Mouse (Mus musculus) gastrocnemius, adult 2 months (tissue): ENCODE measurements around the gene Gm20388. TPM values are rescaled to one million over a fixed set of nuclear protein-coding genes. Genes with fewer than 3 reads are reported as not detected.

Source experiments
- DNase-seq: peaks from one replicate; pipeline ENCODE4 v3.0.0; 2022
- H3K27ac ChIP-seq: fragments of 200-600 bp; 2 replicates; pipeline ENCODE4 v1.8.1; 2022; ENCODE audit warnings: mild to moderate bottlenecking
- H3K4me3 ChIP-seq: fragments of 200-600 bp; 2 replicates; pipeline ENCODE4 v1.8.1; 2022; ENCODE audit warnings: mild to moderate bottlenecking, moderate library complexity
- CTCF ChIP-seq: fragments of 200-600 bp; IDR thresholded peaks from 2 replicates; pipeline ENCODE4 v1.8.1; 2022; ENCODE audit warnings: antibody characterized with exemption, mild to moderate bottlenecking, moderate library complexity
- intact Hi-C: fragments of 180-260 bp; cut with DNase I; formaldehyde crosslinking; loops from one replicate; pipeline ENCODE4 v1.15.1; 2025
- total RNA-seq, 2 experiments: library from RNA; stranded (reverse); gene quantifications; 2 replicates each; pipeline ENCODE4 v1.2.3; 2021

Gene Gm20388
- total RNA-seq, 2 experiments from 2014 or later = 6.1 to 15.0 TPM

DNA sequence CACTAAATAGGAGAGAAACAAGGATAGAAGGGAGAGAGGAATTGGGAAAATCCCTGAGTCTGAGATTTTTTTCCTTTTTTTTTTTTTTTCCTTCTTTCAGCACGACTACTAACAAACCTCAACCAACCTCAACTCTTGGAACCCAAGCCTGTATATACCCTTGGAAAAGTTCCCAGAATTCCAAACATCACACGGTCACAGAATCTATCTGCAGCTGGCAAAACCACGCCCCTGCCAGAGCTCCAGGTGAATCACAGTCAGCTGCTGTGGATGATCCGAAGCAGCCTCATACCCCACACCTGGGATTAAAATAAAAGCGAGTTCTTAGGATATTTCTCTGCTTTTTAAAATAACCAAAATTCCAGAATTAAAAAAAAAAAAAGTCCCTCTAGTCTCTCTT lies 2431.7 kb downstream of the Gm20388 start:
- no peak overlapping the region for H3K4me3 ChIP-seq
- DNase-seq = no peak
- intact Hi-C loops = no loop called here
- TF ChIP-seq CTCF = no peak
- H3K27ac ChIP-seq = no peak overlapping the region

DNA sequence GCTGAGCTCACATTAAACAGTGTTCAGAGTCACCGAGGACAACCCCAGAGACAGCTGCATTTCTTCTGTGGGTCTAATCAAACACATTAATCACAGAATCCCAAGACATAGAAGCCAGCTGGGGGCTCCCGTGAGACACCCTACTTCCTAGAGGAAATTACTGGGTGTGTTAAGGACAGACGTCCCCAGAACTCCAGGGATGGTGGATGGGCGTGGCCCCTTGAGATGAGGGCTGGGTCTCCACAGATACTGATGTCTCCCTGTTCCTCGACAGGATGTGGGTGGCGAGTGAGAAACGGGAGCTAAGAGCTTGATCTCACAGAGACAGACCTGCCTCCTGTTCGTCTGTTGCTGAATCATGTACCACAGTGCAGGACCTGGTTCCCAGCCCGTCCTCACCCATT lies 2432.2 kb downstream of the Gm20388 start:
- DNase-seq = no peak
- H3K27ac ChIP-seq = no peak overlapping the region
- peak overlapping the region; percentile 57 for H3K4me3 ChIP-seq
- TF ChIP-seq CTCF = no peak
- intact Hi-C loops = no loop called here

DNA sequence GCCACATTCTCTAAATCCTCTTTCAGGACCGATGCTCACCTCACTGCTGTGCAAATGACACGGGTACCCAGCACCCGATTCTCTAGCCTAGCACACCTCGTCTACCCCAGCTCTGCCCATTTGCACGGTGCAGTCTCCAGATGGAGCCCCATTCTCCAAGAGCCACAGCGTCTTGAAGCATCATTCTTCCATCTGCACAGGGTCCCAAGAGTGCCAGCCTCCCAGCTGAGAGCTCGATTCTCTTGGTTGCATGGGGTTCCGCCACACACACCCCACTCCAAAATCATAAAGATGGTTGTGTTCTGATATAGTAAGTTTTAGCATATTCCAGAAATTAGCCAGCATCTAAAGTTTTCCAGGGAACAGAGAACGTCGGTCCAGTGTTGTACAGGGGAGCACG lies 2432.7 kb downstream of the Gm20388 start:
- no peak for DNase-seq
- intact Hi-C loops = no loop called here
- Histone ChIP-seq H3K4me3 (peak overlapping the region; percentile 57), H3K27ac (no peak overlapping the region)
- TF ChIP-seq CTCF = no peak

DNA sequence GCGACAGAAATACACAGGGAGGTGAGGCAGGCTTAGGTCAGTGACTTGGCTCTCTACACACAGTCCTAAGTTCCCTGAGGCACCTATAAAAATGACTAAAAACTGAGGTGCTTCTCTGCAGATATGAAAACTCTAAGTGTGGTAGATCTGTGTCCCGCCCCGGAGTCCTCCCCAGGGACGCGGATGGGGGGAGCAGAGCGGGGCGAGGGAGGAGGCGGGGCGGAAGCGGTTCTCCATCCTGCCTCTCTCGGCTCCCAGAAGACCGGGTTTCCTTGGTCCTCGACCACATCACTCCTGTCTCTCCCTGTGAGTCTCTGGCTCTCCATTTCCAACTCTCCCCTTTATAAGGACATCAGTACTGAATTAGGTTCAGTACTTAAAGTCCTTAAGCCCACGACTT lies 2433.1 kb downstream of the Gm20388 start:
- peak overlapping the region; percentile 57 for H3K4me3 ChIP-seq
- no peak overlapping the region for H3K27ac ChIP-seq
- no peak for TF ChIP-seq CTCF
- intact Hi-C loops = no loop called here
- peak; percentile 55 for DNase-seq

DNA sequence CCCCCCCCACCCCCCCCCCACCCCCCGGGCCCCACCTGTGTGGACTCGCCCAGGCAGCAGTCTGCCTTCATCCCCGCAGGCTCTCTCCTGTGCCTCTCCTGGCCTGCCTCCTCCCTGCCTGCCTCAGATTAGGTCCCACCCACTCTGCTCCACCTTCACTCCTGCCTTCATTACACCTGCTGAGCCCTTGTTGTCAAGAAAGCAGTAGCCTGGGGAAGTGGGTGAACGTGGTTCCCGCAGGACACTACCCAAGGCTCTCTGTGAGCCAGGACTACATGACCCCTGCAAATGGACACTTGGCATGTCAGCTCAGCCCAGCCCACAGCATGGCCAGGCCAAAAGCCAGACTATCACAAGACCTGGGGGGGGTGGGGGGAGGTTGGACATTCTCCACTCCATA lies 2433.6 kb downstream of the Gm20388 start:
- no peak for DNase-seq
- Histone ChIP-seq H3K4me3 (no peak overlapping the region), H3K27ac (no peak overlapping the region)
- no peak for TF ChIP-seq CTCF
- intact Hi-C loops = no loop called here

DNA sequence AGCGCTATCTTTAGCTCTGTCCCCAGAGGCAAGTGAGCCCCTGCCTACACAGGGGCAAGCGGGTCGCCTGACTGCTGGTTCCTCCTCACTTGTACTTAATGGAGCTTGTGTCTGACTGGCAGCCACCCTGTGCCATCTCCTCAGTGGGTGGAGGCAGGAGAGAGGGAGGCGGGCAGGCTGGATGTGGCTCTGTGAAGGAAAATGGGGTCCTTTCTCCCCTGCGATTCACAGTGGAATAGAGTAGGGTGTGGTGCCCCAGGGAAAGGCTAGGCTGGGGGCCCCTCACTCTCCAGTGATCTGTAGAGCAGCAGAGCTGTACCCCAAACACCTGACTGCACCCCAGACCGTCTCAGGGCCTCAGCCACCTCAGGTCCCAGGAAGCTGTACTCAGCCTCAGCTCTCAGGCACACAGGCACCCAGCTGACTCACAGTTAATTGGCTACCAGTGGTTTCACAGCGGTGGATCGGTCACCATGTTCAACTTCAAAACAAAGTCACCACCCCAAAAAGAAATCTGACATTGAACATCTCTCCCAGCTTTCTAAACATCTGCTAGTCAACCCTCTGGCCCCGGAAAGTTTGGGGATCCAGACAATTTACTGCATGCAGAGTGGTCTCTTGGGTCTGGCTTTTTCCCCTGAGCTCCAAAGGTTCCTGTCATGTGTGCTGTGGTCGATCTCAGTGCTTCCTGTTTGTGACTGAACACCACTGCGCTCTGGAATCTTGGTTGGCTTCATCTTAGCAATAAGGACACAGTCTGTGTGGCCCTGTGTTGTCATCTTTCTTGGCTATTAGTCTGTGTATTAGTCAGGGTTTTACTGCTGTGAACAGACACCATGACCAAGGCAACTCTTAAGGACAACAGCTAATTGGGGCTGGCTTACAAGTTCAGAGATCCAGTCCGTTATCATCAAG lies 2434.8 kb downstream of the Gm20388 start:
- DNase-seq = no peak
- Histone ChIP-seq H3K27ac (peak overlapping the region; percentile 24; the same call in 1 of the 2 replicates), H3K4me3 (no peak overlapping the region)
- TF ChIP-seq CTCF = no peak
- intact Hi-C loops = no loop called here

DNA sequence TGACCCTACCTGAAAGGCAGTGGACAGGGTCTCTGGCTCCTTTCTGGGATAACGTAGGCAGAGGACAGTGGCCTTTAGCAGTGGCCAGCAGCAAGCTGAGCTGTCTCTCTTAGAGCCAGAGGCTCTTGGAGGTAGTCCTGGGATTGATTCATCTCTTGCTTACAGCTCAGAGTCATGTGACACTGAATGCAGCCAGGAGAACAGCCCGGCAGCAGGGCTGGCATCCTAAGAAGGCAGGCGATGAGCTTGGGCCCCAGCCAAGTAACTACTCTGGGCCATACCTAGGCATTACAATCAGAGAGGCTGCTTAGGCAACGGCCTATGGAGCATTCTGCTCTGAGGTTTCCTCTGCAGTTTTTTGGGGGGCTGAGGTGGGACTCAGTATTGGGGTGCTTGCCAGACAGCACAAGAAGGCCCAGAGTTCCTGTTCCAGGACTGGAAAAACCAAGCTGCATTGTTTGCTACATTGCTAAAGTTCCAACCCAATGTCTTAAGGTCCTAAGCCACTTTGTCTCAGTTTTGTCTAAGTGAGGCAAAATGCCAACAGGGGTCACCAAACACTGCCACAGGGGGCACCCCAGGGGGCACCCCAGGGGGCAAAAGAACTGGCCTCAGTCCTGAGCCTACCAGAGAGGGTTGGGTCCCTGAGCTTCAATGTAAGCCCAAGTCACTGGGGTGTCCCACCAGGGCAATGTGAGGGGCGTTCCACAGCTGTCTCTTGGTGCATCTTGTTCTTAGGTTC lies 2437.3 kb downstream of the Gm20388 start:
- intact Hi-C loops = no loop called here
- H3K27ac ChIP-seq = peak overlapping the region; percentile 61; the same call in 1 of the 2 replicates
- DNase-seq = peak; percentile 82
- no peak for TF ChIP-seq CTCF
- no peak overlapping the region for H3K4me3 ChIP-seq

DNA sequence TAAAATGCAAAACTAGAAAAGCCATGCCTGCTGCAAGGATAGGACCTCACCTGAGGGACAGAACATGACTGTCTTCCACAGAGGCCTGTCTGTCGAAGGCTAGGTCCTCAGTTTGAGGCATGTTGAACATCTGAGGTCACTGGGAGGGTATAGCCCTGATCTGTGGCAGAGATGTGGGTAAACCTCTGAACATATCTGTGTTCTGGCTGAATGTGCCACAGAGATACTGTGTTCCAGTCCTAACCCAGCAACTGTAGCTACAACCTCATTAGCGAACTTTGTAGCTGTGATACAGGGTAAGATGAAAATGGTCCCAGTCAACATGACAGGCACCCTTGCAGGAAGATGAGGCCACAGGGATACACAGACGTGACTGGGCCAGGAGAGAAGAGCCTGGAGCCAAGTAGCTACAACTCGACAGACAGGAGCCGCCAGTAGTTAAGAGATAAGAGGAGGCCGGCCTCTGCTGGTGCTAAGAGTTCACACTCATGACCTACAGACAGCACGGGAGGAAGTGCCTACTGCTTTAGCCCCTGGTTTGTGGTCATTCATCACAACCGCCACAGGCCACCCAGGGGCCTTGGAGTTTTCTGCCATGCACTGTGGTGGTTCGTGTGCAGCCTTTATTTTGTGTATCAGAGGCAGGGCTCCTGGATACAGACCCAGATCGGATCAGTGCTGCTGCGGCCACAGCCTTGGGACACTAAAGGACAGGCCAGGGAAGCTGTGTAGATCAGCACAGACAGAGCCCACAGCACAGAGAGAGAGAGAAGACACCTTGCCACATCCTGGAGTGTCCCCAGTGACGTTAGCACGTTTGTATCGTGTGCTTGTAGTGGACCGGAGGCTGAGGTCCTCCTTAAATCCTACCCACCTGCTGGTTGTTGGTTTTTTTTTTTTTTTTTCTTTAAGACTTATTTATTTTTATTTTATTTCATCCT lies 2439.0 kb downstream of the Gm20388 start:
- H3K4me3 ChIP-seq = no peak overlapping the region
- TF ChIP-seq CTCF = no peak
- intact Hi-C loops = no loop called here
- H3K27ac ChIP-seq = no peak overlapping the region
- no peak for DNase-seq

DNA sequence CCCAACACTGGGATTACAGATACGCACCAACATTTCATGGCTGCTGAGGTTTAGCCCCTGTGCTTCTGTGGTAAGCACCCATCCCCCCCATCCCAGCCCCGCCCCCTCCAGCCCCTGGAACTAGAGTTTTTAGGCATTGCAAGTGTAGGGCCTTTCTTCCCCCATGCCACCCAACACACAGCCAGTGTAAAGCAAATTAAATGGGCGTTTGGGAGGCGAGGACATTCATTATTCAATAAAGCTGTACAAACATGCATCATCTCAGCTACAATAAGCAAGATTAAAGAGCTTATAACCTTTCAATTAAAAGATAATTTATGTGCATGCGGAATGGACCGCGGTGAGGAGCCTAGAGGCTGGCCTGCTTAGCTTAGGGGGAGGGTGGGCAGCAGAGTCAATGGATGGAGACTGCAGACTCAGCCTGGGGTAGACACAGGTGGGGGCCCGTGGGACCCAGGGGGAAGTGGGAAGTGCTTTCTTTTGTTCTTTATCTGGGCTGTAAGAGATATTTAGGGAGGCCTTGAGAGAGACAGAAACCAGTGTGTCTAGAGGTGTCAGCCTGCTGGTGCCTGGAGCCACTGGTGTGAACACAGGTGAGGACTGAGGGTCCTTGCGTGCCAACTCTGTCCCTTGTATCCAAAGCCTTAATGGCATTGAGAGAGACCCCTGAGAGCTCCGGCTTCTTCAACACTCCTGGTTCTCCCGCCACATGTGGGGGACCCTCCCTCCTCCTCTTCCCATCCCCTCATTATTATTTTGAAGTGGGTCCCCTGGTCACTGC lies 2439.9 kb downstream of the Gm20388 start:
- intact Hi-C loops = no loop called here
- DNase-seq = no peak
- no peak overlapping the region for H3K27ac ChIP-seq
- no peak overlapping the region for H3K4me3 ChIP-seq
- TF ChIP-seq CTCF = no peak

DNA sequence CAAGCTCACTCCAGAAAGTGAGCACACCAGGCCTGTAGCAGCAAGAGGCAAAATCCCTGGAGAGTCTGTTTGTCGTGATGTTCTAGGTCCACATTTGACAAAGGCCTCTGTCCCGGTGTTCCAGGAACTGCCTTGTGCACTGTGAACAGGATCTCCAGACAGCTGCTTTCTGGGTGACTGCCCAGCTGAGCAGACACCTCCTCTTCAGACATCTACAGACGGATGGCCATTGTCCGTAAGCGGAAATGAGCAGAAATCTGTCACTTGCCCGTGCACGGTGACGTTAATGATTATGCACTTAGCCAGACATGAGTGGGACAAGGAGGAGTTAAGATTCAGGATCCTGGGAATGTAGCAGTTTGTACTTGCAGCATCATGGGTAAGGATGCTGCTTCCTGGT lies 2443.5 kb downstream of the Gm20388 start:
- DNase-seq = no peak
- intact Hi-C loops = no loop called here
- TF ChIP-seq CTCF = no peak
- no peak overlapping the region for H3K27ac ChIP-seq
- no peak overlapping the region for H3K4me3 ChIP-seq

DNA sequence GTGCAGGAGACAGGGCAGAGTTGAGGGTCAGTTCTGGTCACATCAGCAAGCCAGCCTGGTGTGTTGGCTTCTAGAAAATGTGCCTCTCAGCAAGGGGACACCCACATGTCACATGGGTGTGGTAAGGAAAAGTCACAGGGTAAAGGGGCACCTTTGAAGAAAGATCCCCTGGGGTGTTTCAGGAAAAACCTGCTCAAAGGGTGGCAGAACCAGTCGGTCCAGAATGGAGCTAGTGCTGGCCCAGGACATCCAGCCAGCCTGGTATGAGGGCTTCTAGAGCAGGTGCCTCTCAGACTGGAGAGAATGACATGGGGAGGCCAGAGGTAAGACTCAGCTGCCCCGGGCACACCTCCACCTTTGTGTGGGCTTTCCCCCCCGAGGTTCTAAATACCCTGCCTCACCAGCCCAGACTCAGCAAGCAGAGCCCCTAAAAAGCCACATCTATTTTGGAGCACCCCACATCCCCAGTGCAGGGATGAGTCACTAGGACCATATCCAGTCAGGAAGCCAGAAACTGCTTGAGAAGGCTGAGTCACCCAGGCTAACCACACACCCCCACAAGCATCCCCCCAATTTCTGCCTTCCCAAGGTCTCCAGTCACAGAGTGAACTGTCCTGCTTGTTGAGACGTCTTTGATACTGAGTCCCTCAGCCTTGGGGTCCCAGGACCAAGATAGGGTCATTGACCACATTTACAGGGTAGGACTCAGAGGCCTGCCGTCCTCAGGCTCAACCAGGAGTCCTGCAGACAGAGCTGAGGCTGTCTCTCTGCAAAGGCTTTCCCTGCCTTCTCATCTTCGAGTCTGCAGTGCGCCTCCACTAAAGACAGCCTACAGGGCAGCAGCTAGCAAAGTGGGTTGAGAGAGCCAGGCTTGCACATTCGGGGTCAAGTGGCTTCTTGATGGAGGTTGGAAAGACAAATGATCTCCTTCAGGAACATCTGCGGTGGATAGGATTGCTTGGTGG lies 2445.3 kb downstream of the Gm20388 start:
- TF ChIP-seq CTCF = no peak
- H3K27ac ChIP-seq = no peak overlapping the region
- intact Hi-C loops = no loop called here

More for the DNA sequence above, 2445.3 kb downstream of the Gm20388 start:
- no peak overlapping the region for H3K4me3 ChIP-seq
- DNase-seq = no peak
